8 mouse cellular contexts compared by ENCODE assay signal in the genomic region with DNA sequence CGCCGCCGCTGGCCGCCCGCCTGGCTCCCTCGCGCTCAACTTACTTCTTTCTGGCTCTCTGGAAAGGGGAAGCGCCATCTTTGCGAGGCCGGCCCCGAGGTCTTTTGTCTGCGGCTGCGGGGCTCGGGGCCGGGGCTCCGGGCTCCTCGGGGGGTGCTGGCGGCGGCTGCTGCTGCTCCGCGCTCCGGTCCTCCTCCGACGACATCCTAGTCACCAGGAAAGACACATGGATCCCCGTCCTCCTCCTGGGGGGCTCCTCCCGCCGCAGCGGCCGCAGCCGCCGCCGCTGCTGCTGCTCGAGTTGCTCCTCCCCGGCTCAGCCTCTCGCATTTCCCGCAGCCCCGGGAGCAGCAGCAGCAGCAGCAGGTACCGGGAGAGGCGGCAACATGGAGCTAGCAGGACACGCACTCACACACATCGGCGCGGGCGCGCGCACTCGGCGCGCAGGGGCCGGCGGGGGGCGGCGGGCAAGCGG. TPM values are rescaled to one million over a fixed set of nuclear protein-coding genes. Genes with fewer than 3 reads are reported as not detected.
DNase-seq lines count a peak whose midpoint lies in the region; ATAC-seq lines count a peak whose summit lies in the region.

A gene (minus strand): TSS at position 438 of the 475 bp plus-strand sequence.

- no peaks in the 10 kb centered on the region for H3K27me3 ChIP-seq in embryonic facial prominence, embryonic 13.5 days
- H3K27me3 ChIP-seq in liver, embryonic 11.5 days (replicated peaks; ENCODE audit: control insufficient read depth, insufficient read depth, low read length), result no peaks in the 10 kb centered on the region

- no peak for ATAC-seq in embryonic facial prominence, embryonic 13.5 days (ENCODE audit: insufficient number of reproducible peaks, insufficient read depth, low FRiP score, low TSS enrichment, low read depth)
- ATAC-seq in liver, embryonic 11.5 days (replicated peaks; ENCODE audit: low FRiP score), result peak; percentile 9

- H3K36me3 ChIP-seq in embryonic facial prominence, embryonic 13.5 days, result no peaks in the 10 kb centered on the region
- no peaks in the 10 kb centered on the region for H3K36me3 ChIP-seq in liver, embryonic 11.5 days (ENCODE audit: control insufficient read depth, insufficient read depth, low read length)

- no peaks in the 10 kb centered on the region for H3K9me3 ChIP-seq in embryonic facial prominence, embryonic 13.5 days
- no peaks in the 10 kb centered on the region for H3K9me3 ChIP-seq in liver, embryonic 11.5 days (ENCODE audit: control insufficient read depth, low read length)

- H3K4me2 ChIP-seq in embryonic facial prominence, embryonic 13.5 days, result peak within 1 kb of the TSS; percentile 73
- H3K4me2 ChIP-seq in liver, embryonic 11.5 days, result peak within 1 kb of the TSS; percentile 88

- WGBS in embryonic facial prominence, embryonic 13.5 days, result under 1% methylated on average over 44 of the region's 54 CpGs
- under 1% methylated on average over 34 of the region's 54 CpGs for WGBS in liver, embryonic 11.5 days

- peaks cover 13% of the 10 kb centered on the region for H3K4me1 ChIP-seq in embryonic facial prominence, embryonic 13.5 days
- H3K4me1 ChIP-seq in liver, embryonic 11.5 days (replicated peaks; ENCODE audit: control insufficient read depth, insufficient read depth, low read length), result peaks cover 11% of the 10 kb centered on the region

- peak; percentile 83 for DNase-seq in CD4-positive, CD25-positive, alpha-beta regulatory T cell, adult 2 months (ENCODE audit: low read depth, low spot score)
- peak; percentile 75 for DNase-seq in adrenal gland, adult 8-10 months
- peak in 1 of 2 experiments; percentile 86 for DNase-seq in heart, adult 18-20 months
- peak; percentile 65 to 73 for DNase-seq in kidney, adult 8-10 months
- DNase-seq in liver, embryonic 11.5 days (ENCODE audit: low spot score), result peak; percentile 85
- DNase-seq in neural tube, embryonic 10.5 days (ENCODE audit: extremely low spot score, low spot score), result peak; percentile 83
- peak; percentile 74 for DNase-seq in thymus, postnatal 0 days (ENCODE audit: low spot score)

- H3K4me3 ChIP-seq in embryonic facial prominence, embryonic 13.5 days, result peak within 1 kb of the TSS; percentile 95
- H3K4me3 ChIP-seq in liver, embryonic 11.5 days (ENCODE audit: low read depth, low read length), result peak within 1 kb of the TSS; percentile 97

- peak within 1 kb of the TSS; percentile 95 for H3K9ac ChIP-seq in embryonic facial prominence, embryonic 13.5 days
- H3K9ac ChIP-seq in liver, embryonic 11.5 days (ENCODE audit: low read depth, low read length), result peak within 1 kb of the TSS; percentile 99

- H3K27ac ChIP-seq in embryonic facial prominence, embryonic 13.5 days, result peak within 1 kb of the TSS; percentile 99
- H3K27ac ChIP-seq in liver, embryonic 11.5 days (ENCODE audit: low read depth, low read length), result peak within 1 kb of the TSS; percentile 100

RNA-seq across cellular contexts. Expression of the gene that starts here (rescaled TPM):
- total RNA-seq in adrenal gland, adult 8-10 months (2022), result 10 to 100 TPM; 48.3 to 91.2 (median 68.8) TPM
- polyA plus RNA-seq in embryonic facial prominence, embryonic 13.5 days (2015; fragmentation: Nextera tagmentation; extraction: Ambion mirVana), result 16.7 and 19.2 TPM in 2 replicates
- total RNA-seq in heart, adult 18-20 months (2021), result 10 to 100 TPM; 41.8 to 45.0 TPM
- polyA plus RNA-seq in liver, embryonic 11.5 days (2014; fragmentation: Nextera tagmentation; extraction: Ambion mirVana), result 12.4 and 14.0 TPM in 2 replicates
- 15.2 and 21.4 TPM in 2 replicates for polyA plus RNA-seq in thymus, postnatal 0 days (2015; fragmentation: Nextera tagmentation; extraction: Ambion mirVana)
